Mouse (Mus musculus) kidney, adult 11 months (tissue): ENCODE measurements around the gene Mms22l.
A peak's percentile ranks its signal among the peaks of the same experiment; 100 is the strongest.
"Not testable (repeated sequence)": the region's sequence is repeated elsewhere in the genome, so short reads cannot be mapped to it uniquely, and the experiment has no call there.

Source experiments
- DNase-seq: peaks from one replicate; pipeline ENCODE4 v3.0.0; 2022

The Mms22l gene

GRCm38 (mm10) chr4:24496116-24496952 lies at the start of gene Mms22l:
Gene Mms22l, plus strand, starts transcription at chr4:24496451.
- DNase-seq = peak; percentile 84

- DNase-seq = not testable (repeated sequence)
Observed at GRCm38 (mm10) chr4:24484046-24484445, 12.2 kb upstream of the Mms22l start.

DNA sequence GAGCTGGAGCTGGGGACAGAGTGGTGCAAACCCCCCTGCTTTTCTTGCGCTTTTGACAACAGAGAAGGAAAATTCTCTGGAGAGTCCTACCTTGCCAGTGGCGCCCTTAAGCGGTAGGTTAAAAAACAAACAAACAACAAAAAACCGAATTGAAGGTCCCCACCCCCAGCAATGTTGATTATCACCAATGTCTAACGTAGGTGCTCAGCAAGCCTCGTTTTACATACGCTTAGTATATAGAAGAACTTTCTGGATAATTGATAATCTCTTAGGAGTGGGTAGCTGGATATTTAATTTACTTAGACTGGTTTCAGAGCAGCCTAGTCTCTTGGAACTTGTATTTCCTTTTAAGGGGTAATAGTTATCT lies 685 bp downstream of the Mms22l start:
- DNase-seq = no peak

DNA sequence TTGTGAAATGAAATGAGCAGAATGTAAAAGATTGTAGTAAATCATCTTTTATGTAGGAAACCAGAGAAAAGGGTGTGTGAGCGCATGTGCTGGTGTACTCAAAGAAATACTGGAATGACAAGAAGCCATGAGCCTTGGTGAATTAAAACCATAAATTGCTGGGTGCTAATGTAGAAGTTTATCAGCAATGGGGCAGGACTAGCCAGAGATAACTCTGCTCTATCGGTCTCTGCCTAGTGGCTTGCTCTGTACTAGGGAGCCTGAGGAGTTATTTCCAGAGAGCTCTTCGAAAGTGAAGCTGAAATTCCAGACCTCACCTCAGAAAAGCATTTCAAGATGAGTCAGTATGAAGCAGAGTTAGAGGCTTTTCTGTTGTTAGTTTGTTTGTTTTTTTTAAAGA lies 12.9 kb downstream of the Mms22l start:
- DNase-seq = no peak

DNA sequence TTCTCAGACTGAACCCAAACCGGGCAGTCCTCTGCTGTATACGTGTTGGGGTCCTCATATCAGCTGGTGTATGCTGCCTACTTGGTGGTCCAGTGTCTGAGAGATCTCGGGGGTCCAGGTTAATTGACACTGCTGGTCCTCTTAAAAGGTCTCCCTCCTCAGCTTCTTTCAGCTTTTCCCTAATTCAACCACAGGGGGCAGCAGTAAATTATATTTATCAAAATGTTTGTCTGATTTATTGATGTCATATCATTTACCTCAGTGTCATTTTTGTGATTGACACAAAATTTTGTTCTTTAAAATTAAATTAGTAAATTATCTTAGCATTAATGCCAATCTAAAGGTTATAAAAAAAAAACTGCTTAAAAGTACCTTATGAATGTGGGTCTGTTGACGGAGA lies 40.7 kb downstream of the Mms22l start:
- no peak for DNase-seq

- no peak for DNase-seq
Observed at GRCm38 (mm10) chr4:24543421-24543820, 47.2 kb downstream of the Mms22l start.

- peak; percentile 12 for DNase-seq
Observed at GRCm38 (mm10) chr4:24544677-24545151, 48.5 kb downstream of the Mms22l start.

GRCm38 (mm10) chr4:24556116-24556820 lies 60.0 kb downstream of the Mms22l start:
- DNase-seq = no peak

DNA sequence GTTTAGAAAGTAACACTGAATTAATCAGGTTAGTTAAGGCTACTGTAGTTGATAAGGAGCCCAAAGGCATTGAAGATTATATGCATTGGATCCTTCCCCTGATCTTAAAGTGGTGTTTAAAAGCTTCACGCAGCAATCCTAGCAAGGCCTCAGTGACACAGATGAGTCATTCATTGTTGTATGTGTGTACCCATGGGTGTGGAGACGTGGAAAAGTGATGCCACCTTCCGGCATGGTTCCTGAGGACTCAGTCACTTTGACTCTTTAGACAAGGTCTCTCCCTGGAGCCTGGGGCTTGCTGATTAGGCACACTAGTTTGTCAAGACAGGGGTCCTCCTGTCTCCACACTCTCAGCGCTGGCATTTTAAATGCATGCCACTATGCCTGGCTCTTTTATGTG lies 60.9 kb downstream of the Mms22l start:
- no peak for DNase-seq

DNA sequence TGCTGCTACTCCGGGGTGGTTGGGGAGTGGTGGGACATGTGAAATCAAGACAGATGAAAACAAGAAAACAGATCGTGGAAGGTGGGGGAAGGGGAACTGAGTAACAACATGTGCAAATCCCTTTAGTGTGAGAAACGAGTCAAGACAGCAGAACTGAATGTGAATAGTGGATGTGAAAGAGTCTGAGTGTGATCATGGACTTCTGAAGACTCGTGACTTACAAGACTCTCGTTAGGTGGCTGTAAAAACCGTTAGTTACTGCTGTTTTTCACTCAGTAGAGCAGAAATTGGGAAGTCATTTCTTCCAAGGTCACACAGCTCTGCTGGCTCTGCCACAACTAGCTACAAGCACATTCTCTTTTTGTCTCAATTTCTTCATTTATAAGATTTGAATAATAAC lies 71.8 kb downstream of the Mms22l start:
- DNase-seq = no peak

DNA sequence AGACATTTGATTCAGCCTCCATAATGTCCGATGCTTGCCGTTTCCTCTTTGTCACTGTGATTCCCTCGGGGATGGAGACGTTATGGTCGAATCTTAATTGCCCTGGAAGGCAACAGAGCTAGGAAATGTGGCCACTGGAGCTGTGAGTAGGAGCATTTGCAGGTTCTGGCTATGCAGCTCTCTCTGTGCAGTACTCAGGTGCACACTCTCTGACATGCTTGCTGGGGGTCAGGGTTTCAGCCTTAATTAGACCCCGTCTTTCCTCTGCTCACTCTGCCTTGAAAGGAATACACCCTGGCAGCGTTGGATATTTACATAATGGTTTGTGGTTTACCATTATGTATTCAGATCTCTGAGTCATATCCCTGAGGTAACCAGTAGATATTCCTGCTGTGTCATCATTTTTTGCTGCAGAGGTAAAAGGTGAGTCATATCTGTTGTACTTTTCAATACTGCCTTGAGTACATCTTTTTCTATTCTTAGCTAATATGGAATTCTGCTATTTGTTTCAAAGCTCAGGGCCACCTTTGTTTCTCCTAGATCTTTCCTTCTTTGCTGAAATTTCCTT lies 72.8 kb downstream of the Mms22l start:
- DNase-seq = no peak

DNA sequence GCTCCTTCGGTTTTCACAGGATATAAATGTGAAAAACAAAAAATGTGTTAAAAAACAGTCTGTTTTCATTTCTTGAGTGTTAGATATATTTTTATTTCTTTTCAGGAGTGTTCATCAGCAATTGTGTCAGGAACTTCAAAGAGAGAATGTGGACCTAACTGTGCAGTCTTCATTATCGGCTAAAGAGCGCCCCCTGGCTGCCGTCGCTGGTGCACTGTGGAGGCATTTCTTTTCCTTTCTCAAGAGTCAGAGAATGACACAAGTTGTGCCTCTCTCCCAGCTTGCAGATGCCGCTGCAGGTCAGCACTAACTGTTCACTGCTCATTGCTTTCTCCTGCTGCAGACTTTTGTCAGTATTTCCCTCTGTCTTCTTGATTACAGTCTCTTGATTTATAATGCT lies 78.0 kb downstream of the Mms22l start:
- DNase-seq = peak; percentile 29

- no peak for DNase-seq
Observed at GRCm38 (mm10) chr4:24577594-24577993, 81.3 kb downstream of the Mms22l start.

DNA sequence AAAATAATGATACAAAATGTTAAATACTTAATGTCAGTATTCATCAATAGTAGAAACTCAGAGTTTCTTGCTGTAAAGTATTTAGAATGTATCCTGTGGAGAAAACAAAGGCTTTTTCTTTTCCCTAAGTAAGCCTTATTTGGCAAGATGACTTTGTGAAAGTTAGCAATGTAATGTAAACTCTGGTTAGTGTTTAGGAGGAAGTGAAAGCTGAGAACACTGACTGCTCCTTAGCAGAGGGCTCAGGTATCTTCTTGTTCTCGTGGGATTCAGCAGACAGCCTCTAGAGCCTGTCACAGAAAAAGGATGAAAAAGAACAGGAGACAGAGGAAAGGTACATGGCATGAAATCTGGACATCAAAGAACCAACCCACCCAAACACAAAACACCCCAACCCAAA lies 86.0 kb downstream of the Mms22l start:
- no peak for DNase-seq

GRCm38 (mm10) chr4:24583997-24584396 lies 87.7 kb downstream of the Mms22l start:
- no peak for DNase-seq

- DNase-seq = no peak
Observed at GRCm38 (mm10) chr4:24594824-24595223, 98.6 kb downstream of the Mms22l start.

- DNase-seq = no peak
Observed at GRCm38 (mm10) chr4:24596942-24597611, 100.8 kb downstream of the Mms22l start.

- DNase-seq = no peak
Observed at GRCm38 (mm10) chr4:24598637-24599036, 102.4 kb downstream of the Mms22l start.

GRCm38 (mm10) chr4:24601711-24602110 lies 105.5 kb downstream of the Mms22l start:
- no peak for DNase-seq

DNA sequence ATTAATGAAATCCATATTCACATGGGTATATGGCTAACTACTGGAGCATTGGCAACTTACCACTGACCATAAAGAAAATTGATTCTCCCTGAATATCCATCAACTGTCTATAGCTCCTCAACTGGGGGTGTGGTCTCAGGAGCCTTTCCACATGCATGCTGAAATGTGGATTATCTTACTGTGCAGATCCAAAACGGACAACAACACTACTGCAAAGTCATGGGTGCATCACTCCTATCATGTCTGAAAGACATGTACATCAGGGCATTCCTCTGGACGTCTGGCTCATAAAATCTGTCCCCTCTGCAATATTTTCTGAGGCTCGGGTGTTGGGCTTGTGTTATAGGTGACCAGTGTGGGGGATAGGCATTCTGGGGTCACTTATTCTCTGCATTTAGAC lies 112.8 kb downstream of the Mms22l start:
- DNase-seq = no peak

DNA sequence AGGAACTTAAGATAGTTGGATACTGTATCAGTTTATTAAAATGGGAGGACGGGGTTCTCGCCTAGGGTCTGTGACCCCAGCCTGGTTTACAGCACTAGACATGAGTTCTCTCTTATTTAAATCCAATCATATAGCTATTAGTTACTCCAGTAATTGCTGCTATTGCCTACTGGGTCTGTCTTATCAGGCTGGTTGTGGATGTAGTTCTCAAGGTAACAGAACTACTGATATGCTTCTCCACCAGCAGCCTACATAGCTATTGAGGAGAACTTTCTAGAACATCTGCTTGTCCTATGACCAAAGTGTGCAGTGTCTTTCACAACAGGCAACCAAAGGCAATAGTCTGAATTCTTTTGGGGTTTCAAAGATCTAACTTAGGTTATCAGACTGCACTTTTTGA lies 113.3 kb downstream of the Mms22l start:
- DNase-seq = no peak

DNA sequence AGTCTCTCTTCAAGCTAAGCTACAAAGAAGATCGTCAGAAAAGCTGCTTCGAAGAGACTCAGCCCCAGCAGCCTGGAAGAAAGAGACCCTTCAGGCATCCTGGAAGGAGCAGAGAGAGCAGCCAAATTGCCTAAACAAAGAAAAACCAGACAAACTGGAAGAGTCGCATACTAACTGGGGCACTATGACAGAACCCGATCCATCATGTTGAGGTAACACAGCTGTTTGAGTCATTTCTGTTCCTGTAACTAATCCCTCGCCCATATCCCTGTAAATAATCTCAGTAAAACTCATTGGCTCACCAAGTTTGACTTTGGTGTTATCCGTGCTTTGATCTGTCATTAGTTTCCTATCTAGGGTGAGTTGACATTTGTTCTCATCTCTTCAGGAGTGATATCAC lies 123.8 kb downstream of the Mms22l start:
- DNase-seq = no peak

DNA sequence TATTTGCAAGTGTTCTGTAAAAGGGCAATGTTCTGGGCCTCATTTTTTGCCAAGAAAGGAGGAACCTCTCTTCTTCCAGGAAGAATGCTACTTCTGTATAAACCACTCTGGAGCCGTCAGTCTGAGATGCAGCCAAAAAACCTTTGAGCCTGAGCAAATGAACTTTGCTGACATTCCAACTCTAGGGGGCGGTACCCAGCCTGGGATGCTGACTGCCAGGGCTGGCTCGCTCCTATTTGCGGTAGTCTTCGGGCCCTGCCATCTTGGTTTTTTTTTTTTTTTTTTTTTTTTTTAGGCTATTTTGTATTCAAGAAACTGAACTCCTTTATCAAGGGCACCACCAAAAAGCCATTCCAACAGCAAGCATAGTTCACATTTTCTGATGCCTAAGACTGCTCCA lies 124.2 kb downstream of the Mms22l start:
- DNase-seq = peak; percentile 27
